Comparison of ENCODE assay signal across 23 mouse cellular contexts in genomic region chr1:134384581-134384980, GRCm38 (mm10). TPM values are rescaled to one million over a fixed set of nuclear protein-coding genes. Genes with fewer than 3 reads are reported as not detected.
A peak's percentile ranks its signal among the peaks of the same experiment; 100 is the strongest.
DNase-seq lines count a peak whose midpoint lies in the region.
"Had no signal": no experiment of that assay in that cellular context is flagged by ENCODE, and none has a peak within 500 bp of the region (broad histone marks: within the 10 kb centered on the region; RNA-seq: fewer than 3 reads in every experiment).

No protein-coding gene starts in this region.

- intact Hi-C loops in heart, postnatal 36 days (cut with DNase I): loop anchor here (5.0 kb wide), 1 partner anchor 33 kb away; the partner anchor contains the start of gene Adipor1
- intact Hi-C loops in heart, postnatal 14 days (cut with DNase I): loop anchor here (5.0 kb wide), 1 partner anchor 33 kb away; the partner anchor contains the start of gene Adipor1

- peak; percentile 96 for DNase-seq in heart, adult 11 months
- DNase-seq in heart, postnatal 36 days: no peak
- peak; percentile 44 to 64 for DNase-seq in heart, adult 9 months (ENCODE audit: low spot score in 2 of 2)
- DNase-seq in heart, postnatal 14 days: no peak
- peak; percentile 96 for DNase-seq in ES-CJ7 (ENCODE audit: low read depth, low spot score)
- DNase-seq in ZHBTc4 (ENCODE audit: low read depth, low spot score): peak; percentile 91
- no peak for DNase-seq in lung, postnatal 25 days (ENCODE audit: low spot score)
- DNase-seq in layer of hippocampus, postnatal 14 days (ENCODE audit: low spot score in 2 of 2): no peak
- DNase-seq: adrenal gland, adult 8-10 months; adrenal gland, postnatal 25 days; B cell, adult 2 months; cerebellum, adult 2 months; cerebellum, adult 9-11 months; cerebellum, postnatal 36 days; embryo, embryonic 11 days; gastrocnemius, postnatal 10 days; heart, postnatal 4 days; kidney, adult 18-20 months; kidney, adult 9 months had no signal

RNA-seq across cellular contexts. Expression of gene 4933406M09Rik, which starts 1.2 kb away (rescaled TPM):
- not detected for total RNA-seq in heart, postnatal 36 days (2021)
- total RNA-seq in heart, postnatal 14 days (2021): not detected
- not detected for total RNA-seq in layer of hippocampus, postnatal 14 days (2021)
- total RNA-seq: adrenal gland, adult 8-10 months; adrenal gland, postnatal 25 days; CH12.LX; gastrocnemius, postnatal 10 days; gastrocnemius, postnatal 4 days; heart, adult 18-20 months; heart, postnatal 4 days; hindbrain, postnatal 0 days had no signal

RNA-seq across cellular contexts. Expression of gene Cyb5r1, which starts 20.8 kb away (rescaled TPM):
- total RNA-seq in heart, postnatal 36 days (2021): 10 to 100 TPM; 26.1 to 27.0 TPM
- 10 to 100 TPM; 26.0 to 28.4 TPM for total RNA-seq in heart, postnatal 14 days (2021)
- total RNA-seq in layer of hippocampus, postnatal 14 days (2021): 10 to 100 TPM; 24.0 to 31.4 TPM

RNA-seq across cellular contexts. Expression of gene Tmem183a, which starts 22.8 kb away (rescaled TPM):
- total RNA-seq in heart, postnatal 36 days (2021): 10 to 100 TPM; 21.6 to 22.1 TPM
- total RNA-seq in heart, postnatal 14 days (2021): 10 to 100 TPM; 22.6 to 22.8 TPM
- total RNA-seq in layer of hippocampus, postnatal 14 days (2021): 10 to 100 TPM; 80.0 to 84.3 TPM

RNA-seq across cellular contexts. Expression of gene Adipor1, which starts 30.6 kb away (rescaled TPM):
- total RNA-seq in heart, postnatal 36 days (2021): 100 to 1,000 TPM; 137 to 143 TPM
- total RNA-seq in heart, postnatal 14 days (2021): 100 to 1,000 TPM; 137 to 142 TPM
- 10 to 100 TPM; 62.2 to 64.1 TPM for total RNA-seq in layer of hippocampus, postnatal 14 days (2021)

RNA-seq across cellular contexts. Expression of gene Ppfia4, which starts 51.9 kb away (rescaled TPM):
- total RNA-seq in heart, postnatal 36 days (2021): 1 to 10 TPM; 1.4 to 1.6 TPM
- total RNA-seq in heart, postnatal 14 days (2021): 1 to 10 TPM; 2.8 to 3.5 TPM
- 10 to 100 TPM; 82.3 to 86.7 TPM for total RNA-seq in layer of hippocampus, postnatal 14 days (2021)

Comparison
In these comparisons a context has a peak if more than half of its experiments do, and no peak if none do; other contexts are left out.
1. DNase-seq: peak in heart, adult 11 months (single experiment), heart, adult 9 months (2 of 2), ES-CJ7 (single experiment) and ZHBTc4 (single experiment); none in heart, postnatal 36 days (0 of 2), heart, postnatal 14 days (0 of 2), lung, postnatal 25 days (single experiment) and layer of hippocampus, postnatal 14 days (0 of 2).